Mouse (Mus musculus) ES-CJ7 (cell line): Measurements from ENCODE around the gene Hps3.
"Not testable (repeated sequence)": the region's sequence is repeated elsewhere in the genome, so short reads cannot be mapped to it uniquely, and the experiment has no call there.

Source experiments
- DNase-seq: peaks from one replicate; pipeline ENCODE4 v3.0.0; 2011; ENCODE audit warnings: low read depth, low spot score

Hps3 gene

DNA sequence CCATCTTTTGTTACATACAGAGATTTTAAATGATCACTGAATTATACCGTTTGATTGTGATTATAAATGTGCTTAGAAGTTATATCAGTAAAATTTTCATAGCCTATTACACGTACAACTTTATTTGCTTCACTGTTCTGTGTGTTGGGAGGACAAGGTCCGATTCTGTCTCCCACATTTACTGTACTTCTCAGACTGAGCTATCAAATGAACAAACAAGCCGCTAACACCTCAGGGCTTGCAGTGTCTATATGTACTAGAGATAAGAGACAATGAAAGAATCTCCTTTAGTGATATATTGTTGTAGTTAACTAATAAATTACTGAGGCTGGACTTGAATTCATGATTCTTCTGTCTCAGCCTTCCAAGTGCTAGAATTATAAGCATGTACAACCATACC, 27.8 kb downstream of the Hps3 start:
- DNase-seq, result no peak

DNA sequence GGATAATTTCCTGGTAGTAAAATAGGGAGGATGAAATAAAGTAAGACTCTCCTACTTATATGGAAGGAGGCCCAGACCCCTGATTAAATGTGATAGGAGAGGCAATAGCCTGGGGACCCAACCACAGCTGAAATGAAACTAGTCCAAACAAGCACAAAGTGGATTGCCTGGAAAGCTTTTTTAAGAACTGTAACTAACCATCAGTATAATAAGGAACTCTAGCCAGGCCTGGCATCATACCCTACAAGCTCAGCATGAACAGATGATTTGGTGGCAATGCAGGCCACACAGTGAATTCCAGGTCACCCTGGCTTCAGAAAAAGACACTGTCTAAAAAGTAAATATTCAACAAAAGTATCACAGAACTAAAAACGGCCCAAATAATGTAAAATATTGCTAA, 29.5 kb downstream of the Hps3 start:
- DNase-seq, result no peak

DNA sequence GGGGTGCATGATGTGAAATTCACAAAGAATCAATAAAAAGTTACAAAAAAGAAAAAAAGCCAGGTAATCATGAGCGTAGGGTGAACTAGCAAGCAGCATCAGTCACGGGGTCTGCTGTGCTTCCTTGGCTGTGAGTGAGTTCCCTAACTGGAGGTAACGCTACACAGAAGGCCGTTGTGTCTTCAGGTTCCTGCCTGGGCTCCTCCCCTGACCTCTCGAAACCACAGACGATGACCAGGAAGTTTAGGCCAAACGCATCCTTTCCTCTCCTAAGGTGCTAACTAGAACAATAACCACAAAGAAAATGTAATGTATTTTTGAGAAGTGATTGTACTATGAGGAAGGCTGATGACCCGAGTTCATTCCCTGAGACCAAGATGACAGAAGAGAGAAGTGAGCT, 30.7 kb downstream of the Hps3 start:
- no peak for DNase-seq

DNA sequence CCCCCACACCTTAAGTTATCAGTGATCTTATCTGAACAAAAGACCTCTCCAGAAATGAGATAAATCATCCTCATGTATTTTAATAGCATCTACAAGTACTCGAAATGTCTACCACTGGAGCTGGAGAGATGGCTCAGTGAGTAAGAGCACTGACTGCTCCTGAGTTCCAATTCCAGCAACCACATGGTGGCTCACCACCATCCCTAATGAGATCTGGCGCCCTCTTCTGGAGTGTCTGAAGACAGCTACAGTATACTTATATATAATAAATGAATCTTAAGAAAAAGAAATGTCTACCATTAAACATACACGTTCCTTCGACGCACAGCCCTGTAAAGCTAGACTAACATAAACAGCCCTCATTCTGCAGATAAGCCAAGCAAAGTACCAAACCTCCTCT, 32.3 kb downstream of the Hps3 start:
- peak; percentile 29 for DNase-seq

DNA sequence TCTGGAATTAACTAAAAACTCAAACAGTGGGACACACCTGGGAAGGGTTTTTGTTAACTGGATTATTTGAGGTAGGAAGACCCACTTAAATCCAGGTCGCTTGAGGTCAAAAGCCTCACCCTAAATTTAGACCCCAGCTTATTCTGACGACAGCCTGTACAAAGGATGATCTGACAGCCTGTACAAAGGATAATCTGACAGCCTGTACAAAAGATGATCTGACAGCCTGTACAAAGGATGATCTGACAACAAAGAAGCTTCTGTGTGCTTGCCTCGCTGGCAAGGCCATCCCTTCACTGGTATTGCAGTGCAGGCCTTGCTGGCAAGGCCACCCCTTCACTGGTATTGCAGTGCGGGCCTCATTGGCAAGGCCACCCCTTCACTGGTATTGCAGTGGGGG, 34.3 kb downstream of the Hps3 start:
- DNase-seq, result no peak

DNA sequence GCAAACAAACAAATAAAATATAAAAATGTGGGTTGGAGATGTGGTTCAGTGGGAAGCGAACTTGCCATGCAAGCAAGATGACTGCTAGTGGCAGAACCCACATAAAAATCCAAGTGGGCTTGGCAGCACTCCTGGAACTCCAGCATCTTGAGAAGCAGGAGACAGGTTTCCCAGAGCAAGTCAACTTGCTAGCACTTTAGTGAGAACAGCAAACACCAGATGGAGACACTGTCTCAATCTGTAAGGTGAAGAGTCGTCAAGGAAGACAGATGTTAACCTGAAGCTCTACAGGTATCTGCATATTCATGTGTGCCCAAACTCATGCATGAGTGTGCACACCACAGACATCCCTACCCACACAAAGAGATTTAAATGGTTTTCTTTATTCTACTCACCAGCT, 35.6 kb downstream of the Hps3 start:
- DNase-seq, result no peak

DNA sequence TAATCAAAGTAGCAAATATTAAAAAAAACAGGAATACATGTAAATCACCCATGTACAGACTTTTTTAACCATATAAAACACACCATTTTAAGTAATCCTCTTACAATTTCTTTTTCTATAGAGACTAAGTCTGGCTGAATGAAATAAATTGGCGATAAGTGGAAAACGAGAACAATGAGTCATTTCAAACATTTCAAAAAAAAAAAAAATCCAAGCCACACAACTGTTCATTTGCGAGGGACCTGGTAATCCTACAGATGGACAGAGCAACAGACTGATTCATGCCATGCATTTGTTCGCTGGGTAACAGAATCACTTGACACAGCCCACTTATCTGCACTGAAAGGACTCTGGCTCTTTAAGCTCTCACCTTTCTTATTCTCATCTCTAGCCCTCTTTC, 42.7 kb downstream of the Hps3 start:
- no peak for DNase-seq

DNA sequence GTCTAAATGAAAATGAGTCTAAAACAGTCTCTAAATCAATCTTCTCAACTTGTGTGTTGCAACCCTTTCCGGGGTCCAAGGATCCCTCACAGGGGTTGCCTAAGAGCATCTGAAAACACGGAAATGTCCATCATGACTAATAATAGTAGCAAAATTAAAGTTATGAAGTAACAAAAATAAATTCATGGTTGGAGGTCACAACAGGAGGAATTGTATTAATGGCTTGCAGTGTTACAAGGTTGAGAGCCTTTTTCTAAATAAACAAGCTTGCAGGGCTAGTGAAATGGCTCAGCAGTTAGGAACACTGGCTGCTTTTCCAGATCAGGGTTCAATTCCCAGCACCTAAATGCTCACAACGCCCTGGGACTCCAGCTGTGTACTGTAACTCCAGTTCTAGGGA, 45.1 kb downstream of the Hps3 start:
- no peak for DNase-seq

DNA sequence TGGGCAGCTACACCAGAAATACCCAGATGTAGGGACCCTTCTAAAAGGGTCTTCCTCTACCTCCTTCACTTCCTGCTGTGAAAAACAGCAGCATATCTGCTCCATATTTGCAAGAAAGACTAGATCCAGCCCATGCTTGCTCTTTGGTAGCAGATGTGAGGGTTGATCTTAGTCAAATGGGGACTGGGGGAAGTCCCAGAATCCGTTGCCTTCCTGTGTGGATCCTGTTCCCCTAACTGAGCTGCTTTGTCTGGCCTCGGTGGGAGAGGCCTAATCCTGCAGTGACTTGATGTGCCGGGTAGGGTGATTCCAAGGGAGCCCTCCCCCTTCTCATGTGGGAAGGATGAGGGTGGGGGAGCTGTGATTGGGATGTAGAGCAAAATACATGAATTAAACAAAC, 49.0 kb downstream of the Hps3 start:
- no peak for DNase-seq

DNA sequence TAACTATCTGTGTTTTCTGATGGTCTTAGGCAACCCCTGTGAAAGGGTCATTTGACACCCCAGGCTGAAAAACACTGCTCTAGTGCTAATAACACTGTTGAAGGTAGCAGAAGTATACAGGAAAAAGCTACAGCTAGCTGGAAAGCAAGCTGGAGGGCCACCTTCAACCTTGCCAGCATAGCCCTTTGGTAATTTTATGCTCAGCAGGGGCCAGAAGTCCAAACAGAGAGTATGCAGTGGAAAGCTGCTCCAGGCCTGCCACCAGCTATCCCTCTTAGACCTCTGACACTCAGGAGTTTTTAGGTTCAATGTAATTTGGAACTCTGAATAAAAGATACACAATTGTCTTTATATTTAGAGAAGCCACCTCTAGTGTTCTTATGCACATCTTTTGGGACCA, 52.3 kb downstream of the Hps3 start:
- no peak for DNase-seq

DNA sequence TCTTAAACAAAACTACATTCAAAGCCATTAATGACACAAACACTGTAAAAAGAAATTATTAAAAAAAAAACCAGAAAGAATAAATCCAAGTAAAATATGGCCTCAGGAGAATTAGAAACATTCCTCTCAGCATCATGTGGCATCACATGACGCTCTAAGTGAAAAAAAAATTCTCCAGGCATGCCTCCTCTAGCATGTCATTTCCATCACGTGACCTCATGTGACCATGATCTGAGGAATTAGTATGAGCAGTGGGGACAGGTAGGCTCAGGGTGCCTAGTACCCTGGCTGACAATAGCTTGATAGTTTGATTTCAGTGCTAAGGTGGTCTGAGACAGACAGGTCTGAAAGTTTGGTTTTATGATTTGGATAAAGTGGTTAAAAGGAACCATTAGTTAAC, 54.0 kb downstream of the Hps3 start:
- DNase-seq, result no peak

DNA sequence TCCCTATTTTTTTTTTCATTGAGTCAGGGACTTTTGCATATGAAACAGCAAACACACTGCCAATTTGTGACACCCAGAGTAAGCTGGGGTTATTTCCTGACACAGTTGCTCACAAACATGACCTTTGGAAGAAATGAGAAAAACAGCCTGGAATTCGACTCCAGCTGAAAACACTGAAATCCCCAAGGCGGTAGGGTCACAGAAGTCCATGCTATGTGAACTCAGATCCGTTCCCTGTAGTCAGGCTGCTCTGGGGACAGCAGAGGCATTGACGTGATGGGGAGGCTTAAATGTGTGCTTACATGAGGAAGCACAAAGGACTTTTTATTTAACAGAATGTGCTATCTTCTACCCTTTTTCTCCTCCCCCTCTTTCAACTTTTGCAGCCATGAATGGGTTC, 56.6 kb downstream of the Hps3 start:
- no peak for DNase-seq

DNA sequence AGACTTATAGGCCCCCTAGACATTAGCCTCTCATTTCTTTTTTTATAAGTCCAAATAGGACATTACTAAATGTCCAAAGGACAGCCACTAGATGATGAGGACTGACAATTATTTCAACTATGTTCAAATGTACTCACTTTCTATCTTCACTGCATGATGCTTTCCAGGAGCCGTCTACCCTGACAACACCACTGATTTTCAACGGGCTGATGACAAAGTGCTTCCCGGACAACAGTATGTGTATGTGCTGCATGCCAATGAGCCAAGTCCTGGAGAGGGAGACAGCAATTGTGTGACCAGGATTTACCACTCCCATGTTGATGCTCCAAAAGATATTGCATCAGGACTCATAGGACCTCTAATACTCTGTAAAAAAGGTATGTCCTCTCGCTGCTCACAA, 69.0 kb downstream of the Hps3 start:
- DNase-seq, result no peak

DNA sequence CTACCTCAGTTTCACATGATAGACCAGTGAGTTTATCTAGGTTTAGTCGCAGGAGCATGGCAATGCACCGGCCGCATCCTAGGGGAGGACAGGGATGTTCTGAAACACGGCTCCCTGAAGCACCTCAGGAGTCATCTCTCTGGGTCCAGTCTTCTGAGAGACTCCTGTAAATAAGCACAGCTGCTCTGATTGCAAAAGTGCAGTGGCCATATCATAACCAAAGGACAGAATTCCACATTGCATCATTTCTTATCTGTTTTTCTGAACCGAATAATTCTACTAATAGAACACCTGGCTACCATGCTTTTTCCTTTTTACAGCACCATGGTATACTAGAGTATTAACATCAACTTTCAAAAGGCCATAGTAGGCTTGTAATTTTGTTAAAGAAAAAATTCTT, 69.9 kb downstream of the Hps3 start:
- no peak for DNase-seq

DNA sequence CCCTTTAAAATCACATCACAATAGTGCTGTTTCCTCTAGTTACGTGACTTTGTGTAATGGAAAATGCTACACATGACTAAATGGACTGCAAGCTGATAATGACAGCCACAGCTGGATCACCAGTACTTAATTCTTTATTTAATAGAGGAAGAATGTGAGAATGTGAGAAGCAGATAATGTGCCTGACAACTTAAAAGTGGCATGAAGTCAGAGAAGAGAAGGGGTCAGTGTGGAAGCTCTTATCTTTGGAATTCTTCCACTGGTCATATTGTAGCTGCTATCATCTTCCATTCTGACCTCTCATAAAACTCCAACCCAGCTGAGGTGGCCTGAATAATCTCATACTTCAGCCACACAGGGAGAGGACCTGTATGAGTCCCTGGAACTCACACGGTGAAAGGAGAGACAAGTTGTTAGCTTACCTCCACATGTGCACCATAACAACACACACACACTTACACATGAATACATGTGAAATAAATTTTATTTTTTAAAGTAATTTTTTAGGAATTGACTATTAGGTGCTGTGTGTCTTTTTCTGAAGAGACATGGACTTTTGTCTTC, 70.4 kb downstream of the Hps3 start:
- DNase-seq, result no peak

DNA sequence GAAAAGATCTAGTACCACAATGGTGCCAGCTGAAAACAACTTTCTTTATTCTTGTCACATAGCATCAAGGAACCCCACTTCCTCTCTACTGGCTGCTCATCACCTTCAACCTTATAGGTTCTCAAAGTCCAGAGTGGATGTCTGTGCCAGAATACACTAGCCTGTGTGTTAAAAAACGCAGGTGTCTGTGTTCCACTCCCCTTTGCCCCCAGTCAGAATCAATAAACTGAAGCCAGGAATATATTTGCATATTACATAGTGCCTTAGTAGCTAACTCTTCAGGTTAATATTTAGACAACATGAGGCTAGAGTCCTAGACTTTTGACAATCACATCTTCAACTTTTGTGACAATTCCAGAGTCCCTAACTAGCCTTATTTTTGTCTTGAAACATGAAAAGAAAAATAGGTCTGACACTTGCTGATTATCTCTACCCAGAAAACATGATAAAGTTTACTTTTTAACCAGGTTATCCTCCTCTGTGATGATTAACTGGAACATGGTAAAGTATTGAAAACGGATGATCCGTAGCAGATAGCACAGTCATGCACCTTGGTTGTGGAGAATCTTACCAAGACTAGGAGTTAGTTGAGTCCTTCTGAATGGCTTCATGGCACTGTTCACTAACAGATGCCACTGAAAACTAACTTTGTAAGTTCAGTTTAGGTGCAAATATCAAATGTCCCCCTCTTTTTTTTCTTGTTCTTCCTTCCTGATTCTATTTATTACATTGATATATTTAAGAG, 72.2 kb downstream of the Hps3 start:
- no peak for DNase-seq

DNA sequence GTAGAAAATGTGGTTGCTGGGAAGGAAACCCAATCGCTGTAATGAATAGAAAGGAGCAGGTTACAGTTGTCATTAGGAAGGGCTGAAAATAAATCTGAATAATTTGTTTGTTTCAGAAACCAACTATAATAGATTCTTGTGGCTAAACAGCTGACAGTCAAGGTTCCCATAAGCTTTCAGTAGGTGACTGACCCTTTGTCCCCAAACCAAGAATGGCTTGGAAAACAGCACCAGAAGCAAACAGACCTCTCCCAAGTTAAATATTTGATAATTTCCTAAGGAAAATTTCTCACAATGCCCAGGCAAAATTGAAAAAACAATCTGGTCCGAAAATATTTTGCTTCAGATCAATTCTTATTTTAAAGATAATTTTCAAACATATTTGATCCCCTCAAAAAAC, 73.8 kb downstream of the Hps3 start:
- no peak for DNase-seq

DNA sequence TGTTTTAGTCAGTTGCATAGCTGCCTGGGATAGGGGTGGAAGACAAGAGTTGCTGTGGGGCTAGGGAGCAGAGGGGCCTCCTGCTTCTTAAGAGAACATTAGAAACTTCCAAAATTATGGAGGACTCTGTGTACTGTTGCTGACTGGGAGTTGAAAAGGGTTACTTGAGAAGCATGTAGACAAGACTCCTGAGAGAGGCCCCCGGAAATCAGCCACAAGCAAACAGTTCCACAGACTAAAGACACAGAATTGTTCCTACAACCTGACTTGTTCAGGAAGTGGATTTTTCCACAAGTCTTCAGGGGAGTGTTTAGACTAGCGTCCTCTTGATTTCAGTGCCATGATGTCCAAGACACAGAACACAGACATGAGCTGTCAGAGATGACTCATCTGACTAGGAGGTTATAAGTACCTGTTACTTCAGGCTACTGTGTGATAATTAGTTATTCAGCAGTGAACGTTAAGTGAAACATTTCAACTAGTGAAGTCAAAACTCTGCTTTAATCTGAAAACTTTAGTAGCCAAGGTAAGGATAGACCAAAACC, 74.5 kb downstream of the Hps3 start:
- no peak for DNase-seq

DNA sequence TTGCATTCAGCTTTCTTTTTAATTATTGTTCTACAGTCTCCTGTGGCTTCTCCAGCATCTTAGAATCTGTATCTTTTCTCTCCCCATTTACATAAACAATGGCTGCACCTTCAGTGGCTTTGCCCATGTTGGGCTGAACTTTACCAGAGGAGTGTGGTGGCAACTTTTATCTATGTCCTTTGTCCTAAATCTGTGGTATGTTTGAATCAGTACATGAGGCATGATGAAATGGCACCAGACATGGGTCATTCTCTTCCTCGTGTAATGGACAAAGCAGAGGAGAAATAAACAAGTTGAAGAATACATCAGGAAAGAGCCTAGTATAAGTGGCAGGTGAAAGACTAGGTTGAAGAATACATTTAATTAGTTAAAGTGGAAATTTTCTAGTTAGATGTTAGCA, 76.1 kb downstream of the Hps3 start:
- DNase-seq, result no peak

DNA sequence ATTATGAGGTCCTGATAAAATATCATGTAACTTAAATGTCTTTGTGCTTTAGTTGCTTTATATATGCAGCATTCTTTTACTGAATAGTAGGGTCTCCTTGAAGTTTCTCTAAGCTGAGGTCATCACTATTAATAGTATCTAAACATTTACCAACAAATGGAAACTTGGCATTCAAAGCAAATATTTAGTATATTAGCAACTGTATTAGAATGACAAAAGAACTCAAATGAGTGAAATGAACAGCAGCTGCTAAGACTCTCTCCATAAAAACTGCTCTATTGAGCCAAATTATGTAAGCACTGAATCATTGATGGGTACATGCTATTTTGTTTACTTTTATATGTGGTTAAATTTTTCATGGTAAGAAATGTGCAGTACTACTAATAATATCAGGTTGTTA, 77.1 kb downstream of the Hps3 start:
- DNase-seq, result no peak

DNA sequence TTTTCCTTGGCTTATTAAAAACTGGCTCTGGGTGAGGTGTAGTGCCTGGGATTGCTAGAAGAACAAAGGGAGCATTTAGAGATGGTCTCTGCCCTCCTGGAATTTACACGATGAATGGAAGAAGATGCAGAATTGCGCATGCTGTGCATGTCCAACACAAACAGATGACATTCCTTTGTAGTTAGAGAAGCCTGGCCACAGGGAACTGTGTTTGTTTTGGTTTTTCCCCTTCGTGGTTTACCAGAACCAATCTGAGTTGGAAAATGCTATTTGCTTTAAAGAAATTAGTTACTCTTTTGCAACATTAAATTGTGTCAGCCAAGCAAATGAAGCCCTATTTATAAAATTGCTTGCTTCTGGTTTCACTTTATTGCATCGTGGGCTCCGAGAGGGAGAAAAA, 78.2 kb downstream of the Hps3 start, which contains the start of gene Cp:
Gene Cp, plus strand, starts transcription at position 170 of the 400 bp plus-strand sequence.
- DNase-seq, result no peak

DNA sequence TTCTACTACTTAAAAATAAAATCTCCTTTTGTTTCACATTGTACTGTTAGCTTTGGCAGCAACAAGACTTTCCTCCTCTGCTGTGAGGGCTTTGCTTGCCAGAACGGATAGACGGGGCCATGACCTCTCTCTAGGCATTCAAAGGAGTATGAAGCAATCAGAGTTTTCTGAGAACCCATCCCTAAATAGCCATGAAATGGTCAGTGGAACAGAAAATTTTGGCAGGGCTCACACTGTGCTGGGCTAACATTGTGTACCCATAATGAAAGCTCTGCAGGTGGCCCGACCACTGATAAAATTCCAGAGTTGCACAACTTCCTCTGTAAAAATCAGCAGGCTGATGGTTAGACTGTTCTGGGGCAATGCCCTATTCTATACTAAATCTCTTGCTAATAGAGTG, 81.2 kb downstream of the Hps3 start:
- DNase-seq, result no peak

DNA sequence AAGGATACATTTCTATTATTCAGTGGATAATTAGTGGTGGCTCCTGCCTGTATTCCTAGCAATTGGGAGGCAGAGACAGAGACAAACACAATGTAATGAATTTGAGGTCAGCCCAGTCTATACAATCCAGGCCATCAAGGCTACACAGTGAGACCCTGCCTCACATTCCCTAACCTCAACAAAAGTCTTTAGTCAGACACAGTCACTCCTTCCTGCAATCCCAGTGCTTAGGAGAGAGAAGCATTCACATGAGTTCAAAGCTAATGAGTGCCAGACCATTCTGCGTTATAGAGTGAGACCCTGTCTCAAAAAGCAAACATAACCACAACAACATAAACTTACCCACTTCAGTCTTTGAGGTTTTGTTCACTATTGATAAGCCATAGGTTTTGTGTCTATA, 81.7 kb downstream of the Hps3 start:
- no peak for DNase-seq

DNA sequence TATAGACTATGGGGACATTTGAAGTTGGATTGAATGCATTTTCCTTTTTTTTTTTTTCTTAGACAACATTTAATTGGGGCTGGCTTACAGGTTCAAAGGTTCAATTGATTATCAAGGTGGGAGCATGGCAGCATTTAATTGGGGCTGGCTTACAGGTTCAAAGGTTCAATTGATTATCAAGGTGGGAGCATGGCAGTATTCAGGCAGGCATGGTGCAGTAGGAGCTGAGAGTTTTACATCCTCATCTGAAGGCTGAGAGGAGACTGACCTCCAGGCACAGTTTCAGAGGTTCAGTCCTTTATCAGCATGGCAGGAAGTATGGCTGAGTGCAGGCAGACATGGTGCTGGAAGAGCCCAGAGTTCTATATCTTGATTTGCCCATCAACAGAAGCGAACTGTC, 85.7 kb downstream of the Hps3 start:
- not testable (repeated sequence) for DNase-seq
